Mouse (Mus musculus): ENCODE results near the gene Ndufb5. TPM values are rescaled to one million over a fixed set of nuclear protein-coding genes. Genes with fewer than 3 reads are reported as not detected.

The Ndufb5 gene
- 73.6 TPM for total RNA-seq (2023)

GRCm38 (mm10) chr3:32736244-32737171 lies at the start of gene Ndufb5:
Ndufb5 (plus strand) TSS chr3:32736990.

GRCm38 (mm10) chr3:32705647-32706348 lies 31.0 kb upstream of the Ndufb5 start, which contains the start of gene Actl6a:
Actl6a (plus strand) TSS chr3:32706298.

GRCm38 (mm10) chr3:32737172-32737655 lies 424 bp downstream of the Ndufb5 start, which contains the start of gene Mrpl47:
Mrpl47 (minus strand) TSS chr3:32737605.

Other genes starting within 250 kb of the Ndufb5 start
- gene Kcnmb3, start 244.8 kb upstream of the Ndufb5 start, total RNA-seq (2023) = not detected
- gene Zfp639, start 226.7 kb upstream of the Ndufb5 start, total RNA-seq (2023) = 47.4 TPM
- gene Mfn1, start 207.5 kb upstream of the Ndufb5 start, total RNA-seq (2023) = 36.6 TPM
- gene Gnb4, start 120.4 kb upstream of the Ndufb5 start, total RNA-seq (2023) = 14.7 TPM
- gene Actl6a, start 30.7 kb upstream of the Ndufb5 start, total RNA-seq (2023) = 54.9 TPM
- gene Mrpl47, start 615 bp downstream of the Ndufb5 start, total RNA-seq (2023) = 8.9 TPM
- not detected for gene Usp13, start 80.6 kb downstream of the Ndufb5 start, total RNA-seq (2023)